Mouse (Mus musculus) liver, adult 2 months (tissue): ENCODE data around the gene Snca.

Experiments used
- CTCF ChIP-seq: fragments of 200-500 bp; IDR thresholded peaks from 2 replicates; pipeline ENCODE4 v1.5.1; 2011; ENCODE audit warnings: low read depth, low read length, control low read depth
- POLR2A ChIP-seq: fragments of 200-500 bp; IDR thresholded peaks from 2 replicates; pipeline ENCODE4 v1.6.1; 2011; ENCODE audit warnings: low read length, control low read depth; ENCODE audit not compliant: insufficient read depth; ENCODE audit errors: extremely low read depth

GRCm38 (mm10) chr6:60771899-60772298, 57.8 kb downstream of the Snca start:
- TF ChIP-seq CTCF = no peak
- no peak for TF ChIP-seq POLR2A
